Mouse (Mus musculus): ENCODE measurements at regions not wholly inside any gene's neighbourhood (a gene's known extent, or its start where the extent isn't known, plus 50 kb on each side); places are given as distances from the start of the nearest gene placed in this dataset.

- peak; percentile 80 for TF ChIP-seq MEF2A (IDR thresholded peaks at IDR 0.05; ENCODE audit: borderline replicate concordance, low read depth, low read length)
- peak; percentile 52; the same call in 1 of the 2 replicates for TF ChIP-seq MXI1 (IDR thresholded peaks at IDR 0.05; ENCODE audit: low read depth, low read length)
- TF ChIP-seq RCOR1 (conservative IDR thresholded peaks at IDR 0.05; ENCODE audit: low read depth, low read length), result peak; percentile 66; the same call in 1 of the 2 replicates
- TF ChIP-seq USF2 (conservative IDR thresholded peaks at IDR 0.05; ENCODE audit: low read depth, low read length), result no peak
- no peak for TF ChIP-seq NRF1 (IDR thresholded peaks at IDR 0.05; ENCODE audit: low read depth, low read length)
- peak; percentile 49; the same call in 1 of the 2 replicates for TF ChIP-seq BHLHE40 (IDR thresholded peaks at IDR 0.05; ENCODE audit: low read depth, low read length)
- 0 out of 2 replicates have a peak, but pooled peaks have one; percentile 20 for TF ChIP-seq NELFE (IDR thresholded peaks at IDR 0.05; ENCODE audit: low read depth, low read length)
- TF ChIP-seq PAX5 (IDR thresholded peaks at IDR 0.05; ENCODE audit: low read length), result no peak
- TF ChIP-seq ZMIZ1 (IDR thresholded peaks at IDR 0.05; ENCODE audit: low read depth, low read length), result no peak
- TF ChIP-seq TBP (conservative IDR thresholded peaks at IDR 0.05; ENCODE audit: low read depth, low read length), result 0 out of 2 replicates have a peak, but pooled peaks have one; percentile 16
These were observed 186.3 kb downstream of the Bcl2l11 start (continued) for GRCm38 (mm10) chr2:128312084-128312594.

DNA sequence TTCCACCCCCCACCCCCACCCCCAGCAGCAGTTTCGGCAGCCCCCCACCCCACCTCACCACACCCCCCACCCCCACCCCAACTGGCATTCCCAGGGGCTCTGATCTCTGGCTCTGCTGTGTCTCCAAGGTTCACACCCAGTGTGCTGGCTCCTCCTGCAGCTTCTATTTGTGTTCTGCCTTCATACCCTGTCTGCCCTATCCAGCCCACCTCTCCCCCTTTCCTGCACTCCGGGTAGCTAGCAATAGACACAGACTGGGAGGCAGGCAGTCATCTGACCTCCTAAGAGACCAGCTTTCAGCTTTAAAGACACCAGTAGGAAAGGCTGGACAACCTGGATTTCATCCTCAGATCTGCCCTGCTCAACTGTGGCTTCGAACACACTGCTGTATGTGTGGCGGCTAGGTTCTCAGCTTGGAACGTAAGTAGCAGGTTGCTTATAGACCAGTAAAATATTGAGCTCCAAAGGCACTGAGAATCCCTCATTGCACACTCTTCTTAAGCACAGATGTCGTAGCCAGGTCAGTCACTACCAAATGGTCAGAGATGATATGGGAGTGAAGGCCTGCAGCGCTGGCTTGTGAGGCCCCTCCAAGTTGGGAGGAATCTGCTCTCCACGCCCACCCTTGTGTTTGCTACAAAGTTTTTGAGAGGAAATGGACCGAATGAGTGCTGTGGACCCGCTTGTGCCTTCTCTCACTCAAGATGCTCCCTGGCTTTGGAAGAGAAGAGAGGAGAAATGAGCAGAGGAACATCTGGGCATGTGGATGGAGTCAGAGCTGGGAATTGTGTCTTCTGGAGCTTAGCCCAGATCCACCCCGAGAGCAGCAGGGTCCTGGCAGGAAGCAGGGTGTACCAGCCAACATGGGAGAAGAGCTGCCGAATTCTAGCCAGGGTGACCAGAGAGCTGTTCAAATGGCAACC, 187.1 kb downstream of the Bcl2l11 start:
- Histone ChIP-seq H3K4me3 (replicated peaks in 1 of 3; ENCODE audit: low read depth in 2 of 3, low read length in 2 of 3, poor library complexity in 1 of 3) (no peak overlapping the region), H3K9ac (ENCODE audit: insufficient read depth, low read depth) (no peak overlapping the region), H3K27ac (ENCODE audit: insufficient read depth, low read depth) (no peak overlapping the region), H3K36me3 (replicated peaks in 1 of 2; ENCODE audit: control insufficient read depth in 1 of 2, insufficient read depth in 1 of 2, low read length in 1 of 2) (no peaks in the 10 kb centered on the region), H3K27me3 (replicated peaks) (no peaks in the 10 kb centered on the region), H3K4me1 (ENCODE audit: control insufficient read depth in 1 of 2, insufficient read depth in 2 of 2) (peaks cover 8 to 65% of the 10 kb centered on the region in 2 experiments), H3K4me2 (ENCODE audit: insufficient read depth, low read depth, poor library complexity, severe bottlenecking) (peak overlapping the region; percentile 14), H3K79me2 (replicated peaks; ENCODE audit: control insufficient read depth, extremely low read depth, insufficient read depth, poor library complexity, severe bottlenecking) (no peaks in the 10 kb centered on the region), H3K9me3 (replicated peaks; ENCODE audit: low read length) (no peaks in the 10 kb centered on the region)
- DNase-seq (ENCODE audit: extremely low read depth), result no peak
- dilution Hi-C loops (cut with MboI; ENCODE audit: extremely low pct_ligation_motif_present, extremely low pct_unique_long_range_greater_than_20kb, low sequenced_read_pairs), result no loop called here
- in situ Hi-C loops (cut with MboI; ENCODE audit: low pct_ligation_motif_present, low pct_unique_long_range_greater_than_20kb, low sequenced_read_pairs), result no loop called here
- no peak for TF ChIP-seq NELFE (IDR thresholded peaks at IDR 0.05; ENCODE audit: low read depth, low read length)
- no peak for TF ChIP-seq BHLHE40 (IDR thresholded peaks at IDR 0.05; ENCODE audit: low read depth, low read length)
- no peak for TF ChIP-seq EP300 (IDR thresholded peaks at IDR 0.05; ENCODE audit: low read length)
- TF ChIP-seq MAX (IDR thresholded peaks at IDR 0.05; ENCODE audit: low read length), result no peak
- no peak for TF ChIP-seq GABPA (IDR thresholded peaks at IDR 0.05; ENCODE audit: insufficient replicate concordance, low read depth, low read length)
- no peak for TF ChIP-seq CHD2 (IDR thresholded peaks at IDR 0.05; ENCODE audit: low read length)
- TF ChIP-seq E2F4 (IDR thresholded peaks at IDR 0.05; ENCODE audit: insufficient replicate concordance, low read depth, low read length), result no peak
- no peak for TF ChIP-seq UBTF (IDR thresholded peaks at IDR 0.05; ENCODE audit: low read depth, low read length)
- no peak for TF ChIP-seq ZMIZ1 (IDR thresholded peaks at IDR 0.05; ENCODE audit: low read depth, low read length)
- TF ChIP-seq MAFK (IDR thresholded peaks at IDR 0.05; ENCODE audit: insufficient replicate concordance, low read length), result no peak
- TF ChIP-seq USF2 (conservative IDR thresholded peaks at IDR 0.05; ENCODE audit: low read depth, low read length), result no peak
- TF ChIP-seq MEF2A (IDR thresholded peaks at IDR 0.05; ENCODE audit: borderline replicate concordance, low read depth, low read length), result no peak
- no peak for TF ChIP-seq JUND (conservative IDR thresholded peaks at IDR 0.05; ENCODE audit: low read depth, low read length)
- no peak for TF ChIP-seq SMC3 (IDR thresholded peaks at IDR 0.05; ENCODE audit: low read depth, low read length)
- no peak for TF ChIP-seq CTCF (conservative IDR thresholded peaks at IDR 0.05 in 1 of 2, IDR thresholded peaks at IDR 0.05 in 1 of 2; ENCODE audit: low read depth in 2 of 2, low read length in 2 of 2)
- TF ChIP-seq ELF1 (IDR thresholded peaks at IDR 0.05; ENCODE audit: low read depth, low read length), result no peak

Measured in CH12.LX (cell line).